Mouse (Mus musculus) limb, embryonic 13.5 days (tissue): ENCODE measurements around the gene Clasp2. TPM values are rescaled to one million over a fixed set of nuclear protein-coding genes. Genes with fewer than 3 reads are reported as not detected.

Experiments used
- ATAC-seq: fragments of 200-750 bp; cut with Nextera tagmentation; 2 replicates; pipeline ENCODE4 v1.8.0; 2017; ENCODE audit warnings: low read depth, moderate number of reproducible peaks, moderate TSS enrichment; ENCODE audit not compliant: low FRiP score
- H3K27ac ChIP-seq: fragments of 300-500 bp; sonication (generic); 2 replicates; pipeline ENCODE4 v1.5.1; 2015; ENCODE audit warnings: inconsistent platforms, mild to moderate bottlenecking, moderate library complexity
- H3K27me3 ChIP-seq: fragments of 300-500 bp; sonication (generic); 2 replicates; pipeline ENCODE4 v1.6.1; 2015; ENCODE audit warnings: mild to moderate bottlenecking, inconsistent platforms
- H3K36me3 ChIP-seq: fragments of 300-500 bp; sonication (generic); 2 replicates; pipeline ENCODE4 v1.6.1; 2015; ENCODE audit warnings: inconsistent platforms, mild to moderate bottlenecking, moderate library complexity
- H3K4me1 ChIP-seq: fragments of 300-500 bp; sonication (generic); 2 replicates; pipeline ENCODE4 v1.6.1; 2015; ENCODE audit warnings: inconsistent platforms
- H3K4me2 ChIP-seq: fragments of 300-500 bp; sonication (generic); replicated peaks from 2 replicates; pipeline ENCODE4 v1.6.1; 2015; ENCODE audit warnings: inconsistent platforms, mild to moderate bottlenecking, moderate library complexity
- H3K4me3 ChIP-seq: fragments of 300-500 bp; sonication (generic); 2 replicates; pipeline ENCODE4 v1.5.1; 2015; ENCODE audit warnings: moderate library complexity, mild to moderate bottlenecking, inconsistent platforms
- H3K9ac ChIP-seq: fragments of 300-500 bp; sonication (generic); 2 replicates; pipeline ENCODE4 v1.6.1; 2015; ENCODE audit warnings: mild to moderate bottlenecking, inconsistent platforms
- H3K9me3 ChIP-seq: fragments of 300-500 bp; sonication (generic); 2 replicates; pipeline ENCODE4 v1.6.1; 2016; ENCODE audit warnings: inconsistent platforms
- WGBS: fragments of 180-500 bp; shearing (Covaris S2); methylation state at CpG from one replicate; pipeline ENCODE4 v1.1.7; 2015; 5-methylcytosine and 5-hydroxymethylcytosine counted together
- polyA plus RNA-seq: library from polyadenylated mRNA; unstranded; fragments of >200 nt; fragmentation: Nextera tagmentation; extraction: Ambion mirVana; gene quantifications from 2 replicates; pipeline ENCODE4 v1.2.1, GENCODE M21; 2015

Gene Clasp2
- polyA plus RNA-seq, 1 experiment from 2014 or later, result 28.1 TPM

- peaks cover 5% of the 10 kb centered on the region; the same call in 1 of the 2 replicates for H3K4me1 ChIP-seq
- ATAC-seq, result no peak
- H3K36me3 ChIP-seq, result no peaks in the 10 kb centered on the region
- H3K27ac ChIP-seq, result no peak overlapping the region
- no peak overlapping the region for H3K4me2 ChIP-seq
- H3K4me3 ChIP-seq, result no peak overlapping the region
- H3K9me3 ChIP-seq, result no peaks in the 10 kb centered on the region
- H3K27me3 ChIP-seq, result no peaks in the 10 kb centered on the region
- no peak overlapping the region for H3K9ac ChIP-seq
- WGBS, result 89% methylated on average over 18 of the region's 18 CpGs
Observed at GRCm38 (mm10) chr9:113726991-113727680, 14.1 kb upstream of the Clasp2 start.

- no peak overlapping the region for H3K4me3 ChIP-seq
- no peaks in the 10 kb centered on the region for H3K36me3 ChIP-seq
- 71% methylated on average over 3 of the region's 3 CpGs for WGBS
- no peak overlapping the region for H3K27ac ChIP-seq
- H3K4me2 ChIP-seq, result no peak overlapping the region
- H3K4me1 ChIP-seq, result peaks cover 5% of the 10 kb centered on the region; the same call in 1 of the 2 replicates
- H3K9me3 ChIP-seq, result no peaks in the 10 kb centered on the region
- H3K27me3 ChIP-seq, result no peaks in the 10 kb centered on the region
- no peak overlapping the region for H3K9ac ChIP-seq
- ATAC-seq, result no peak
Observed at GRCm38 (mm10) chr9:113731540-113731939, 9.7 kb upstream of the Clasp2 start.

GRCm38 (mm10) chr9:113735920-113736319, 5.4 kb upstream of the Clasp2 start:
- Histone ChIP-seq H3K4me1 (peaks cover 15% of the 10 kb centered on the region), H3K9ac (no peak overlapping the region), H3K4me2 (no peak overlapping the region), H3K4me3 (no peak overlapping the region), H3K9me3 (no peaks in the 10 kb centered on the region), H3K27me3 (no peaks in the 10 kb centered on the region), H3K27ac (no peak overlapping the region), H3K36me3 (no peaks in the 10 kb centered on the region)
- no peak for ATAC-seq

GRCm38 (mm10) chr9:113738021-113738420, 3.3 kb upstream of the Clasp2 start:
- Histone ChIP-seq H3K27ac (no peak overlapping the region), H3K27me3 (no peaks in the 10 kb centered on the region), H3K9ac (no peak overlapping the region), H3K4me3 (no peak overlapping the region), H3K36me3 (no peaks in the 10 kb centered on the region), H3K4me1 (peaks cover 13% of the 10 kb centered on the region), H3K9me3 (no peaks in the 10 kb centered on the region), H3K4me2 (no peak overlapping the region)
- 72% methylated on average over 9 of the region's 9 CpGs for WGBS
- ATAC-seq, result no peak

- H3K36me3 ChIP-seq, result no peaks in the 10 kb centered on the region
- H3K4me1 ChIP-seq, result peaks cover 18% of the 10 kb centered on the region
- no peaks in the 10 kb centered on the region for H3K27me3 ChIP-seq
- 80% methylated on average over 6 of the region's 6 CpGs for WGBS
- no peak for ATAC-seq
- H3K9me3 ChIP-seq, result no peaks in the 10 kb centered on the region
- H3K9ac ChIP-seq, result no peak overlapping the region
- no peak overlapping the region for H3K4me2 ChIP-seq
- H3K4me3 ChIP-seq, result no peak overlapping the region
- no peak overlapping the region for H3K27ac ChIP-seq
Observed at GRCm38 (mm10) chr9:113738941-113739340, 2.3 kb upstream of the Clasp2 start.

GRCm38 (mm10) chr9:113741637-113742137, 414 bp downstream of the Clasp2 start:
- Histone ChIP-seq H3K36me3 (no peaks in the 10 kb centered on the region), H3K4me2 (peak overlapping the region; percentile 97), H3K4me1 (peaks cover 18% of the 10 kb centered on the region), H3K27me3 (no peaks in the 10 kb centered on the region), H3K9ac (peak overlapping the region; percentile 91), H3K4me3 (peak overlapping the region; percentile 92), H3K9me3 (no peaks in the 10 kb centered on the region), H3K27ac (peak overlapping the region; percentile 70)
- peak; percentile 76 for ATAC-seq
- 1% methylated on average over 64 of the region's 64 CpGs for WGBS

- no peak overlapping the region for H3K27ac ChIP-seq
- no peak for ATAC-seq
Observed at GRCm38 (mm10) chr9:113742361-113742794, 1.1 kb downstream of the Clasp2 start.

GRCm38 (mm10) chr9:113743291-113743690, 2.0 kb downstream of the Clasp2 start:
- no peak for ATAC-seq
- H3K36me3 ChIP-seq, result no peaks in the 10 kb centered on the region
- no peak overlapping the region for H3K9ac ChIP-seq
- H3K4me3 ChIP-seq, result 0 out of 2 replicates have a peak overlapping the region, but pooled peaks have one; percentile 92
- WGBS, result 65% methylated on average over 3 of the region's 3 CpGs
- H3K4me2 ChIP-seq, result peak overlapping the region; percentile 97
- no peaks in the 10 kb centered on the region for H3K9me3 ChIP-seq
- H3K27me3 ChIP-seq, result no peaks in the 10 kb centered on the region
- H3K4me1 ChIP-seq, result peaks cover 18% of the 10 kb centered on the region
- no peak overlapping the region for H3K27ac ChIP-seq

More at GRCm38 (mm10) chr9:113742361-113742794, 1.1 kb downstream of the Clasp2 start:
- no peaks in the 10 kb centered on the region for H3K9me3 ChIP-seq
- WGBS, result 3% methylated on average over 17 of the region's 17 CpGs
- no peaks in the 10 kb centered on the region for H3K36me3 ChIP-seq
- peak overlapping the region; percentile 97 for H3K4me2 ChIP-seq
- peak overlapping the region; percentile 92 for H3K4me3 ChIP-seq
- H3K4me1 ChIP-seq, result peaks cover 18% of the 10 kb centered on the region
- peak overlapping the region; percentile 91 for H3K9ac ChIP-seq
- H3K27me3 ChIP-seq, result no peaks in the 10 kb centered on the region

GRCm38 (mm10) chr9:113749356-113749755, 8.1 kb downstream of the Clasp2 start:
- no peaks in the 10 kb centered on the region for H3K4me1 ChIP-seq
- no peak overlapping the region for H3K9ac ChIP-seq
- ATAC-seq, result no peak
- no peaks in the 10 kb centered on the region for H3K9me3 ChIP-seq
- no peak overlapping the region for H3K4me3 ChIP-seq
- no peaks in the 10 kb centered on the region for H3K27me3 ChIP-seq
- H3K27ac ChIP-seq, result no peak overlapping the region
- no peak overlapping the region for H3K4me2 ChIP-seq
- peaks cover 6% of the 10 kb centered on the region; the same call in 1 of the 2 replicates for H3K36me3 ChIP-seq
- 72% methylated on average over 7 of the region's 7 CpGs for WGBS

- Histone ChIP-seq H3K9ac (no peak overlapping the region), H3K27ac (no peak overlapping the region), H3K4me2 (no peak overlapping the region), H3K4me3 (no peak overlapping the region), H3K36me3 (peaks cover 16% of the 10 kb centered on the region), H3K9me3 (0 out of 2 replicates have a peak, but pooled peaks cover 8% of the 10 kb centered on the region), H3K27me3 (no peaks in the 10 kb centered on the region), H3K4me1 (no peaks in the 10 kb centered on the region)
- ATAC-seq, result no peak
- 84% methylated on average over 15 of the region's 15 CpGs for WGBS
Observed at GRCm38 (mm10) chr9:113755888-113756719, 14.8 kb downstream of the Clasp2 start.

GRCm38 (mm10) chr9:113758472-113758871, 17.2 kb downstream of the Clasp2 start:
- WGBS, result 96% methylated on average over 10 of the region's 10 CpGs
- Histone ChIP-seq H3K27ac (no peak overlapping the region), H3K4me2 (no peak overlapping the region)

GRCm38 (mm10) chr9:113759684-113760083, 18.4 kb downstream of the Clasp2 start:
- ATAC-seq, result no peak
- Histone ChIP-seq H3K27me3 (no peaks in the 10 kb centered on the region), H3K9ac (no peak overlapping the region), H3K4me1 (no peaks in the 10 kb centered on the region), H3K36me3 (peaks cover 22% of the 10 kb centered on the region), H3K4me2 (no peak overlapping the region), H3K9me3 (0 out of 2 replicates have a peak, but pooled peaks cover 8% of the 10 kb centered on the region), H3K27ac (no peak overlapping the region), H3K4me3 (no peak overlapping the region)
- WGBS, result 93% methylated on average over 1 of the region's 1 CpGs

More at GRCm38 (mm10) chr9:113758472-113758871, 17.2 kb downstream of the Clasp2 start:
- Histone ChIP-seq H3K4me1 (no peaks in the 10 kb centered on the region), H3K9ac (no peak overlapping the region), H3K27me3 (no peaks in the 10 kb centered on the region), H3K9me3 (0 out of 2 replicates have a peak, but pooled peaks cover 8% of the 10 kb centered on the region), H3K36me3 (peaks cover 22% of the 10 kb centered on the region), H3K4me3 (no peak overlapping the region)
- ATAC-seq, result no peak
